Mouse (Mus musculus): ENCODE results near the gene Tmem203.
A peak's percentile ranks its signal among the peaks of the same experiment; 100 is the strongest.

Gene Tmem203

DNA sequence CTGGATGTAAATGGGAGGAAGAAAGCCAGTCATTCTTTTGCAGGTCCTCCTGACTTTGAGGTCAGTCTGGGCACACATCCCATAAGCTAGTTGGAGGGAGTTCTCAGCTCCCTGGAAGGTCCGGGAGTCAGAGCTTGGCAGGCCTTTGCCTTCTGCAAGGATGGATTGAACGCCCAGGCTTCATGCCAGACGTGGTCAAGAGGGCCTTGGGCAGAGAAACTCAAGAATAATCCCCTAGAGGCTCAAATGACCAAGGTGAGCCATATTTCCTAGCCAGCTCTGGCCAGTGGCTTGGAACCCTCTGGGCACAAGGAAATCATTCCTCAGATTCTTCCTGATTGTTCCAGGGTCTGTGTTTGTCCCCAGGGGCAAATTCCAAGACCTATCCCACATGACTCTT is 9.6 kb downstream of the Tmem203 start:
- DNase-seq, result no peak

DNA sequence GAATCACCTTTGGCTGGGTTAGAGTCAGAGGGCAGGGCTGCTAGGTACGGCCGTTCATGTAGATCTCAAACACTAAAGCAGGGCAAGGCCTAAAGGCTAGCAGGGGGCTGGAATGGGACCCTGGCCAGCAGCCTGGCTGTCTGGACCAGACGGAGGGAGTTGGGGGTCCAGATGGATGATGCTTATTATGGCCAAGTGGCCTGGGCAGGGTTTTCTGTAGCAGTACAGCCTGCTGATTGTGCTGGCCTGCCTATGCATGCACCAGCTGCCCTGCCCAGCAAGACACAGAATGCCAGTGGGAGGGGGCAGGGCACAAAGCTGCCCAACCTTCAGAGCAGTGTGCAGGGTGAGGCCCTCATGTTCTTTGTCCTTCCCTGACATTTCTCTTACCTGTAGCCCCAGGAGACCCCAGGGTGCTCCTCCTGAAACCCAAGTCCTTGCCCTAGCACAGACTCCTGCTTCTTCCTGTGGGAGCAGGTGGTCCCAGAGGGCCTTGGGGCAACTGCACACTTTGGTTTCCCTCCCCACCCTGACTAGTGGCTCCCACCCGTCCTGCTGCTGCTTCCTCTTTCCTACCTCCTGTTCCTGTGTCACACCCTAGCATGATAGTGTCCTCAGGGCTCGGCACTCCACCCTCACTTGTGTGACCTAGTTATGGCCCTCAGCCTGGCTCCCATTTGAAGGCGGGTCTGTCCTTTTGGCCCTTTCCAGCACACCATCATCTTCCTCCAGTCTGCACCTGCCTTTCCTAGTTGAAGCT is 10.8 kb downstream of the Tmem203 start:
- peak in 1 of 2 experiments; percentile 11 for DNase-seq

DNA sequence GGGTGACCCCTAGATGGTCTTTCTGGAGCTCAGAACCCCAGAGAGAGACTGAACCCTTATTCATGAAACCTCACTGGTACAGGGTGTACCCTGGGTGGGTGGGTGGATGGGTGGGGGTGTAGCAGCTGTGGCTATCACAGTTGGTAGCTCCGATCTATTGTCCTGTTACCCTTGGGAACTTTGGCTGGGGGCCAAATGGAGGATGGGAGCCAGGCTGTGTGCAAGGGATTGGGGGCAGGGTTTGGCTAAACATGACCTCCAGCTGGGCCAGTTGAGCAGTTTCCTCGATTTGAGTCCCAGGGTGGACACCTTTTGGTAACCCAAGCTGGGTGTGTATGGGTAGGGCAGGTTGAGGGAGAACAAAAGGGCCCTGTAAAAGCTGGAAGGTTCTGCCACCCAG is 11.5 kb downstream of the Tmem203 start:
- DNase-seq, result no peak

DNA sequence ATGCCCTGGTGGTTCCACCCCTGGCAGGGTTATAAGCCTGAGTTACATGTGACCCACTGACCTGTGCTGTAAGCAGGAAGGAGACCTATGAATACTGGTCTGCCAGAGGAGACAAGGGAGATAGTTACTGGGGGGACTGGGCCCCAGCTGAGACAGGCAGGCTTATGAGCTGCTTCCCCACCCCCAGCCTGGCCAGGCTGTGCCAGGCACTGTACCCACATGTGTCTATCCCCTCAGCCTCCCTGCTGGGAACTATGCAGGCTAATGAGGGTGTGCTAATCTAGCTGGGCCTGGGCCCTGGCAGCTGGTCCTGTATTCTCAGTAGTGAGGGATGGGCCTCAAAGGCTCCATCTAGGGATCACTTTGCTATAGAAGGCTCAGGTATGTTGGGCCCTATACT is 12.0 kb downstream of the Tmem203 start:
- DNase-seq, result no peak

DNA sequence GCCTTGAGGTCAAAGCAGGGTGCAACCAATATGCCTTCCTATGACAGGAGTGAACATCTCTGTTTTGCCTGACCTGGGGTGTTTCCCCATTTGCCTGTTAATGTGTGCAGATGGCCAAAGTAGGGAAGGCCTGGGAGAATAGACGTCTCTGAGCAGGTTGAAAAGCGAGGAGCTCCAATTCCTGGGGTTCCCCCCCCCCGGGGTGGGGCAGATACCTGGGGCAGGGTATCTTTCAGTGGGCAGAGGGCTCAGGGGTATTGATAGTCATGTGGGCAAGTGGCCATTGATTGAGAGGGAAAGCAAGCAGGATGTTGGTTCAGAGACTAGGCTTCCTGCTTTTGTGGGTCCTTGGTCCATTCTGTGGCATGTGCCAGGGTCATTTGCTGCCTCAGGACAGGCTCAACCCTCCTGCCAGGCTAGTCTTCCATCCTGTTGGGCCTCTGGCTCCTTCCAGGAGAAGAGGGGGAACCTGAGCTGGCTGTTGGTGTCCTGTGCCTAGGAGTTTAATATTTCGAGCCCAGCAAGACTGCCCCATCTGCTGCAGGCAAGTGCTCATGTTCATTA is 12.6 kb downstream of the Tmem203 start:
- DNase-seq, result no peak

DNA sequence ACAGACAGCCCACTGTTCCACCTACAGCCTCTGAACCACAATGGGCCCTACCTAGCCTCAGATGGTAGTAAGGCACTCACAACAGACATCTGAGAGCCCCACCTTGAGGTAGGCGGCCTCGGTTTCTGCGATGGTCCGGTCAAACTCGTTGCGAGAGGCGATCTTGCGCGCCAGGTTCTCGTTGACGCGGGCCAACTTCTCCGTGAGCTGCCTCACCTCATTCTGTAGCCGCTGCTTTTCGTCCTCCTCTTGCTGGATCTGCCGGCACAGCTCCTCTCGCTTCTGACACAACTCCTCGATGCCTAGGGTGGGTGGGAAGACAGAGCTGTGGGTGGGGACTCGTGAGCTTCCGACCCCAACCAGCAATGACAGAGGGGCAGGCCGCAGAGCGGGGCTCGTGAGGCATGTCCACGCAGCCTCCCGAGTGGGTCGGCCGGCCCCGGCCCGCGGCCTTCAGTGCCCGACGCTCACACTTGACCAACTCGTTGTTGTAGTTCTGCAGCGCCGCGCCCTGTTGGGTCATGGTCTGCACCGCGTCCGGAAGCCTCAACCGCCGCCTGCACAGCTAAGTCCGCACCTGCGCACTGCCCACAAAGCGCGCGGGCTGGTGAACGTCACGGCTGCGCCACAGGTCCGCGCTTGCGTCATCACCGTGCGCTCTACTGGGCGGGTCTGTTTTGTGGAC is 16.7 kb downstream of the Tmem203 start, which contains the start of the genes Ssna1 and Anapc2:
Gene Ssna1, minus strand, starts transcription at position 612 of the 685 bp plus-strand sequence.
Gene Anapc2, plus strand, starts transcription at position 652 of the 685 bp plus-strand sequence.
- DNase-seq, result peak; percentile 99

DNA sequence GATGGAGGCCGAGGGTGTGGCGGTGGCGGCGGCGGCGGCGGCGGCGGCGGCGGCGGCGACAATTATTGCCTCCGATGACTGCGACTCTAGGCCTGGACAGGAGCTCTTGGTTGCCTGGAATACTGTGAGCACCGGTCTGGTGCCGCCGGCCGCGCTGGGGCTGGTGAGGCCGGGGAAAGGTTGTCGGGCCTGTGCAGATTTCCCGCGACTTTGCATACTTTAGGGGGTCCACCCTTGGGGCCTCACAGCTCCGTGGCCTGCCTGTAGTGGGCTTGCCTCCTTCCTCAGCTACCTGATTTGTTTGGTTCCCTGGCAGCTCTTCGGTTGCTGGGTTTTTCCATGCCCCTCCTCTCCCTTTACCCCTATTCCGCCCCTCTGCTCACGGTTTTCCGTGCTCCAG is 17.3 kb downstream of the Tmem203 start:
- DNase-seq, result no peak

DNA sequence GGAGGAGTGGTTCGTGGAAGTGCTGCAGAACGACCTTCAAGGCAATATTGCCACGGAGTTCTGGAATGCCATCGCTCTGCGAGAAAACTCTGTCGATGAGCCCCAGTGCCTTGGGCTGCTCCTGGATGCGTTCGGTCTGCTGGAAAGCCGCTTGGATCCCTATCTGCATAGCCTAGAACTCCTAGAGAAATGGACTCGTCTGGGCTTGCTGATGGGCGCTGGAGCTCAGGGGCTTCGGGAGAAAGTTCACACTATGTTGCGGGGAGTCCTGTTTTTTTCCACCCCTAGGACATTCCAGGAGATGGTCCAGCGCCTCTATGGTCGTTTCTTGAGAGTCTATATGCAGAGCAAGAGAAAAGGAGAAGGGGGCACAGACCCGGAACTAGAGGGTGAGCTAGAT is 17.8 kb downstream of the Tmem203 start:
- DNase-seq, result no peak

DNA sequence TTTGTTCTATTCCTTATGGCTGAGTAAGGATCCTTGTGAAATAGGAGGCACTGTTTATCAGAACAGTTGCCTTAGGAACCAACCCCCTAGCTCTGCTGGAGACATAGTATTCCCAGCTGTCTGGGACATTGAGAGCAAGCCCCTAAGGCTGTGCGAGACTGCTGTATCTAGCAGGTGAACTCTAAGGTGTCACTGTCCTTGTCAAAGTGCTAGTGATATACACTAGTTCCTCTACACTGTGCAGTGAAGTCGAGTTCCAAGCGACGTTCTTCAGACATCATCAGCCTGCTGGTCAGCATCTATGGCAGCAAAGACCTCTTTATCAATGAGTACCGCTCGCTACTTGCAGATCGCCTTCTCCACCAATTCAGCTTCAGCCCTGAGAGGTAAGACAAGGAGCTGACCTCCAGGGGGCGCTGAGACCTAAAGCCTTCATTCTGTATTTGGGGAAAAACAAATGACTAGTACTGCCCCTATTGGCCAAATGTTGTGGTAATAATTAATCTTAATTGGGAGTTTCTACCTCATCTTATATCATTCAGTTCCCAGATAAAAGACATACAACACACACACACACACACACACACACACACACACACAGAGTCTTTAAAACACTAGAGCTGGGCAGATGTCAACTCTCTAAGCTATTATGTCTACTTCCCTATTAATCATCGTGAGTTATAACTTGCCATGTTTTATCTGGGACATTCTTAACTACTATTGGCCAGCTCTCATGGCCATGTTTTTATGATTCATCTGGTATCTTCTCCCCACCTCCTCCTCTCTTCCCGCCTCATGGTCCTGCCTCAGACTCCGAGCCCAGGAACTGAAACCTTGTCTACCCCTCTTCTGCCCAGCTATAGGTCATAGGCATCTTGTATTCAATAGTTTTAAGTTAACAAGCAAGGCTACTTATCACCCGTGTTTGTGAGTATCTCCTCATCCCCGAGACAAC is 24.0 kb downstream of the Tmem203 start:
- DNase-seq, result peak; percentile 92 to 95

DNA sequence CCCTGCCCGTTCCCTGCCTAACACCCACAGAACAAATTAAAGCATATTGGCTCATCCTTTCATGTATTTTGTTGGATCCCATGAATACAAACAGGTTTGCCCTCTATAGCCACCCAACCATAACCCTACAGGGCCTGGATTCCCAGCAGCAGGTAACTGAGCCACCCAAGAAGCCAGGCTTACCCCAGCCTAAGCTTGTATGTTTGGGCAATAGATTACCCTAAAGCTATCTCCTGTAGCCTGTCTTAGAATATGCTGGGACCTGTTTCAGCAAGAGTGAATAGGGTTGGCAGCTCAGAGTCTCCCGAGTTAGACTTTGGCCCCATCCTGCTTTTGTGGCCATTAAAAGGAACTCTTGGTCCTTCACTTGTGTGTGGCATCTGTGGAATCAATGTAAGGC is 30.3 kb downstream of the Tmem203 start:
- DNase-seq, result no peak

DNA sequence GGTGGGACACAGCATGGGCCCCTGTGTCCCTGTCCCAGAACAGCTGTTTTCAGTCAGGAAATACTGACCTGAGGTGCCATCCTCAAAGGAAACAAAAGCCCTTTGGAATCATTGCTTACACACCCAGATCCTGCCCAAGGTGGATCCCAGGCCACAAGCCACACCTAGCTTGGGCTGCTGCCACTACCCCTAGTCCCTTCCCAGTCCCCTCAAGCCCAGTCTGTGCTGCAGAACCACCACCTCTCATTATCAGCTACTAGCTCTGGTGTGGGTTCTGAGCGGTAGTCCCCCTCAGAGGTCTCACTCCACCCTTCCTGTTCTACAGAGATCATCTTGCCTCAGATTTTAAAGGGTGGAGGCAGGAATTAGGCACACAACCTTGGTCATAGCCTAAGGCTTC is 31.1 kb downstream of the Tmem203 start:
- no peak for DNase-seq

DNA sequence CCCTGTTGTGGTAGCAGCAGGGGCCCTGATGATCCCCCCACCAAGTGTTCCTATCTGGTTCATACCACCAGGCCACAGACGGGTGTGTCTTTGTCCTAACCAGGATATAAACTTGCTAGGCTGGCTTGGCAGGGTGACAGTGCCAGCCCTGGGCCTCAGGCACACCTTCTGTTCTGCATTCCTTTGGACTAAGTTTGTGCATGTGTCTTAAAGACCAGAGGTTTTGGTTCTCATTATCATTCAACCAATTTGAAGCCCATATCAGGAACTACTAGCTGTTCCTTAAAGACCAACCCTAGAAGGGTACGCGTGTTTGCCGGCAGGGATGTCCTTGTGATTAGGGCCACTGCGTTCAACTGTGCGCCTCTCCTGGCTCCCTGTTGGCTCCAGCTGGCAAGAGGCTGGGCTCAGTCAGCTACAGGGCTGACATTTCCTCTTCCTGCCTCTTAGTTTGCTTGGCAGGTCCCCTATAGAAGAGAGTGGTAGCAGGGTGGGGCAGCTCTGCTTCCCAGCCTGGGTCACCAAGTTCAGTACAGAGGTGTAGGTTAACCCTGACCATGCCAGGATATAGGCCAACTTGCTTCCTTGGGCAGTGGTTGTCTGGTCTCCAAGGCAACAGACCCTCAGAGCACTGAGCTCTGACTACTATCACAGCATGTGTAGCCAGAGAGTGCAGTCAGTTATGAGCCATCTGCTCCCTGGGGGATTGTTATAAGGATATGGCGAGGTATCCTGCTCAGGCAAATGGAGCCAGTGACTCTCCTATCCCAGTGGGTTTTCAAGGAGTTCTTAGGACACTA is 31.8 kb downstream of the Tmem203 start:
- no peak for DNase-seq

DNA sequence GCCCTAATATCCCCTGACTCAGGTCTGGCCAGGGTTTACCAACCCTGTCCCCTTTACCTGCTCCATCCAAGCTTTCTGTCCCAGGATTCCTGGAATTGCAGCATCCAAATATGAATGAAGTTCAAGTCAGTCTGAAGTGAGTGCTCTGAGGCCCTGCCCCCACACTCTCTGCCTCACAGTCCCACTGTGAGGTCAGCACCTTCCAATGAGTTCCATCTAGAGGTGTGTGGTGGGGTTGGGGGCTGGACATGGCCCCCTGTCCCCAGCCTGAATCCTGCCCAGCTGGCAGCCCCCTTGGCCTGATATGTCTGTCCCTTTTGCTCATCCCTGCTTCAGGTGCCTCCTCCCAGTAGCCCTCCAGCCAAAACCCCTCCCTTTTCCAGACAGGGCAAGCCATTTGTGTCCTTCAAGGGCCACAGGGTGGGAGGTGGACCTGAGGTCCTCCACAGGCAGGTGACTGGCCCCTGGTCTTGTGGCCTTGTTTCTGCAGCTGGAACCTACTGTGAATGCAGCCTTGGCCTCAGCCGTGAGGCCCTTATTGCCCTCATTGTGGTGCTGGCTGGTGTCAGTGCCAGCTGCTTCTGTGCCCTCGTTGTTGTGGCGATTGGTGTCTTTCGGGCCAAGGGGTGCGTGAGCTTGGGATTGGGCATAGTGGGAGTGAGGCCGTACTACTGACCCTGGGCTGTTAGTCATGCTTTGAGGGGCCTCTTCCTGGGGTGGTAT is 32.8 kb downstream of the Tmem203 start, which contains the start of gene Tmem210:
Gene Tmem210, plus strand, starts transcription at position 219 of the 723 bp plus-strand sequence.
- DNase-seq, result no peak

DNA sequence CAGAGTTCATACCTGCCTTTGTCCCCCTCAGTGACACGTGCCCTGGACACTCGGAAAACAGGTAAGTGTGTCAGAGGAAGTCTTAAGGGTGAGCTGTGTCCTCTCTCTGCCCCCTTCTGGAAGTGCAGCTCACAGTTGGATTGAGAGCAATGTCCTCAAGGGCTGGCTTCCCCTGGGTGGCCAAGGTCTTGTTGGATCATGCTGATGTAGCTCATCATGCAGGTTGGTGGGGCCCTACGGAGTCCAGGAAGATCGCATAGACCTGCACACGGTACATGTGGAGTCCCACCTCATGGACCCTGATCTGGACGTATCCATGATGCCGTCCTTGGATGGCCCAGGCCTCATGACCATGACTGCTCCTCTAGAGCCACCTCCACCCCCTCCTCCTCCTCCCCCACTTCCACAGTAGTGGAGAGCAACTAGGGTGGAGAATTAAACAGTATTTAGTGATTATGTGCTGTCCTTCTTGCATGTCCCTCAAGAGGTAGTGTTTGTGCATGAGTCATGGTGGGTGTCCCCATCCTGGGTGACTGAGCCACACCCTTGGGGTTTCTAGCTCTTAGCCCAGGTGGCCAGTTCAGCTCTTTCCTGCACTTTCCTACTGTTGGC is 33.6 kb downstream of the Tmem203 start:
- DNase-seq, result no peak

DNA sequence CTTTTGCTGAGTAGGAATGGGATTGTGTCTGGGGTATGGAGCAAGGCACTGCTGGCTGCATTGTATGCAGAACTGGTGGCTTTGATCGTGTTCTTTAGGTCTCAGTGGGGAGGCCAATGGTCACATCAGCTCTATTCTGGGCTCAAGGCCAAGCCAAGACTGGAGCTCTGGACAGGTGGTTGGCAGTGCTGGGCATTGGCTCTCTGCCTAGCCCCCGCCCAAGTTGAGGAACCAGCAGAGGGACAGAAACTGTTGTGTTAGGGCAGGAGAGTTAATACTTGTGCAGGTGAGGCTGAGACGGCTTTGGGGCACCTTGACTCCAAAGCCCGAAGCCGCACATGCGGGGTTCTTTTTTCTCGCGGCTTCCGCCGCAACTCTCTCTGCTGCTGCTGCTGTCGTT is 34.4 kb downstream of the Tmem203 start, which contains the start of gene Lrrc26:
Gene Lrrc26, plus strand, starts transcription at position 265 of the 400 bp plus-strand sequence.
- DNase-seq, result no peak

DNA sequence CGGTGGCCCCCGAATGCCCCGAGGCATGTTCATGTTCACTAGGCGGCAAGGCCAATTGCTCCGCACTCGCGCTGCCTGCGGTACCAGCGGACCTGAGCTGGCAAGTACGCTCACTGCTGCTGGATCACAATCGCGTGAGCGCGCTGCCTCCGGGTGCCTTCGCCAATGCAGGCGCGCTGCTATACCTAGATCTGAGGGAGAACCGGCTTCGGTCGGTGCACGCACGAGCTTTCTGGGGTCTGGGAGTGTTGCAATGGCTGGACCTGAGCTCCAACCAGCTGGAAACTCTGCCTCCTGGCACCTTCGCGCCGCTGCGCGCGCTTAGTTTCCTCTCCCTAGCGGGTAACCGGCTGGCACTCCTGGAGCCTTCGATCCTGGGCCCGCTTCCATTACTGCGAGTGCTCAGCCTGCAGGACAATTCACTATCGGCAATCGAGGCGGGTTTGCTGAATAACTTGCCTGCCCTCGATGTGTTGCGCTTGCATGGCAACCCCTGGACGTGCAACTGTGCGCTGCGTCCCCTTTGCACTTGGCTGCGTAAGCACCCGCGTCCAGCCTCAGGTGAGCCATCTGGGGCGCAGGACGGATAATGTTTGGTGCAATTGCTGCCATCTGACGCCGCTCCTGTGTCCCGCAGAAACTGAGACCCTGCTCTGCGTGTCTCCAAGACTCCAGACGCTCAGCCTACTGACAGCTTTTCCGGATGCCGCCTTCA is 35.0 kb downstream of the Tmem203 start:
- DNase-seq, result no peak

DNA sequence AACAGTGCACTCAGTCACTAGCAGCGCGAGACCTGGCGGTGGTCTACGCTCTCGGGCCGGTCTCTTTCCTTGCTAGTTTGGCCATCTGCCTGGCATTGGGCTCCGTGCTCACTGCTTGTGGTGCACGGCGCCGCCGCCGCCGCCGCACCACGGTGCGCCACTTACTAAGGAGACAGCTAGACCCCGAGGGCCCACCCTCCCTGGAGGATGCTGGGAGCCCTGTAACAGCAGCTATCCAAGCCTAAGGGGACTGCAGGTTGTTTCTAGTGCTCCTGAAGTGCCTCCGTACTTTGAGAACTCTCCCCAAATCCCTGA is 35.5 kb downstream of the Tmem203 start:
- no peak for DNase-seq

DNA sequence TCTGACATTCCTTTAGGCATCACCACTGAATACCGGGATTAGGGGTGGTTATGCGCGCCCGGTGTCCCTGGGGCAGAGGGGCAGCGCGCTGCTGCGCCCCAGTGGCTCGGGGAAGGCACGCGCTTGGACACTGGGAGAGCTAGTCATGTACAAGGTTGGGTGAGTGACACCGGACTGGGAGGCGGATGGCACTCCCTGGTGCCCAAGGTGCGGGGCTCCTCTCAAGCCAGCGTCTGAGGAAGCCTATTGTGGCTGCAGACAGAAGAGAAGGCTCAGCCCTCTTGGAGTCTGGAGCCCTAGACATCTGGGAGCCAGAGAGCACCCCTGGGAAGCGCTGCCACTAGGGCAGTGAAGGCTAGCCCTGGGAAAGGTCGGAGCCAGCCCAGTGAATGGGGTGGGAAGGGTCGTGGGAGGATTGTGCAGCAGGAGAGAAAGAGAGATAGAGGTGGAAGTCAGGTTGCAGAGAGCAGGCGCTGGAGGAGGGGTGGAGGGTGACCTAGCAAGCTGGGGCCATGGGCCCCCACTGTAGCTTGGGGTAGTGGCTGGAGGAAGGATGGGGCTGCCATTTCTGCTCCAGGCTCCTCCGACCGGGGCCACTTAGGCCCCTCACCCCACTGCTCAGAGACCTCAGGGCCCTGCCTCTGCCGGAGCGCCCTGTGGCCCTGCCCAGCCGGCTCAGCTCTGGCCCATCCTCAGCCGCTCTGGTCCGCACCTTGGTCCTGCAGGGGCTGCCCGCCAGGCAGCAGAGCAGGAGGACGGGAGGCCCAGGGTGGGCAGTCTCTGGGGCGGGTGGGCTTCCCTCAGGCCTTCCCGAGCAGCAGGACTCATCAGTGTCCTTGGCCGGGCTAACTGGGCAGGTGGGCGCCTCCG is 36.2 kb downstream of the Tmem203 start:
- no peak for DNase-seq

DNA sequence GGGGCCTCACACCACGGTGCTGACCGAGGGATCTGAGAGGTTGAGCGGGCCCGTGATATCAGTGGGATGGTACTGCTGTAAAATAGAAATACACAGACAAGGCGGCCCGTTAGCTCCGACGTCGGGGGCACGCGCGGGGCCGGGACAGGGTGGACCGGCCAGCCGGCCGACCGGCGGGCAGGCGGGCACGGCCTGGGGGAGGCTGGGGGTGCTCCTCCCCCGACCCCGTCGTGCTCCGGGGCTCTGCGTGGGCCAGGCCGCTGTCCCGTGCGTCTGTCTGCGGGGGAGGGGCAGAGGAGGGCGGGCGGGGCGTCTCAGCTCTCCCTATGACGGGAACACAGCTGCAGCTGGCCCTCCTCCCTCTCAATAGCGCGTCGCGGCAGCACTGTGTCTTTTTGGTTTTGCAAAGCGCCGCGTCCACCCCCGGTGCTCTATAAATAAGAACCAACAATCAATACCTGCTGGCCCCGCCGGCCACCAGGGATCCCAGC is 36.9 kb downstream of the Tmem203 start:
- DNase-seq, result no peak

All from B cell, adult 2 months (primary cell).